Mouse (Mus musculus) stomach, postnatal 0 days (tissue): ENCODE data around the gene Tmem232.

ENCODE experiments used
- CTCF ChIP-seq: IDR thresholded peaks from 2 replicates; pipeline ENCODE4 v1.5.1; 2016; ENCODE audit warnings: antibody characterized with exemption, low read depth, mild to moderate bottlenecking, moderate library complexity
- EP300 ChIP-seq: optimal IDR thresholded peaks from 2 replicates; pipeline ENCODE3; 2016; ENCODE audit warnings: antibody characterized with exemption

DNA sequence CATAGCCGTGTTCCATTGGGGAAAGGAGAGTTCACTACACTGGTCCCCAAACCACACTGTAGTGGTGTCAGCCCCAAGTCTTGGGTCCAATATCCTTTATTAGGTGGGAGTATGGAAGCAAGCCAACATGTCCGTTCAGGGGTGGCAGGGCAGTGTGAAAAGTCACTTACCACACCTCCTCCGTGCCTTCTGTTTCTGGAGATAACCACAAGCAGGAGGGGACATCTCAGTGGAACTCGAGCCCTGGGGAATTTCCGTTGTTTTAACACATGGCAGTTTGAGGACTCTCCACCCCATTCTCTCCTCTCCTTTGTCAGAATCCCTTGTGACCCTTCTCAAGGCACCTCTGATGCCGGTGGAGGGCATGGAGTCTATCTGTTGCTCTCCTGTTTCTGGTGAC lies 16.6 kb upstream of the Tmem232 start:
- TF ChIP-seq CTCF: no peak
- no peak for TF ChIP-seq EP300
